Mouse (Mus musculus) ZHBTc4 (cell line): Measurements from ENCODE around the gene Gm813.
A peak's percentile ranks its signal among the peaks of the same experiment; 100 is the strongest.
"Not testable (repeated sequence)": the region's sequence is repeated elsewhere in the genome, so short reads cannot be mapped to it uniquely, and the experiment has no call there.

Experiments used
- DNase-seq: peaks from one replicate; pipeline ENCODE4 v3.0.0-alpha.2; 2011; ENCODE audit warnings: low read depth, low spot score

Gm813 gene

GRCm38 (mm10) chr16:58616878-58617277, at the start of gene Gm813:
Gene Gm813, minus strand, starts transcription at chr16:58616978.
- no peak for DNase-seq

DNA sequence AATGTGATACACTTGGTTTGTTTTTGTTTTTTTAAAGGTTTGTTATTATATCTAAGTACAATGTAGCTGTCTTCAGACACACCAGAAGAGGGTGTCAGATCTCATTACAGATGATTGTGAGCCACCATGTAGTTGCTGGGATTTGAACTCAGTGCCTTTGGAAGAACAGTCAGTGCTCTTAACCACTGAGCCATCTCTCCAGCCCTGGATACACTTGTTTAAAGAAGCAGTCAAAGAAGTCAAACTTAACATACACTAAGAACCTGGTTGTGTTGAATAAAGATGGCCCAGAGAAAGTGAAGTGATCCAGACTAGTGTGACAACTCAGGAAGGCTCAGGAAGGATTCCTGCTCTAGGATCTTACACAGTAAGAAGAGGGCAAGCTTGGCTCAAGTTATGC, 48.4 kb upstream of the Gm813 start:
- not testable (repeated sequence) for DNase-seq

DNA sequence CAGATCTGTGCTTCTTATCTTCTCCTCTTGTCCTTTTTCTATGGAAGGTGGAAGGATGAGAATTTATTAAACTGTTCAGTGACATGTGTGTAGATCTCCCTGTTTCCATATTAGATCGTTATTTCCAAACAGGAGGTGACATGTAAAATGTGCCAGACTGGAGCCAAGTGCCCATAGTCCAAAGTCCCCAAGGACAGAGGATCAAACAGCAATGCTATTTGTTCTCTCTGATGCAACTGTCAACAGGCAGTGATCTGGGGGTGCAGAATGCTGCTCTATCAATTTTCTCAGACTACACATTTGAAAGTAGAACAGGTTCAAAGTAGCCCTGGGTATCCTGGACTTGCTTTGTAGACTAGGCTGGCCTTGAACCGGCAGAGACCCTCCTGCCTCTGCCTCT, 47.0 kb upstream of the Gm813 start:
- DNase-seq, result no peak

DNA sequence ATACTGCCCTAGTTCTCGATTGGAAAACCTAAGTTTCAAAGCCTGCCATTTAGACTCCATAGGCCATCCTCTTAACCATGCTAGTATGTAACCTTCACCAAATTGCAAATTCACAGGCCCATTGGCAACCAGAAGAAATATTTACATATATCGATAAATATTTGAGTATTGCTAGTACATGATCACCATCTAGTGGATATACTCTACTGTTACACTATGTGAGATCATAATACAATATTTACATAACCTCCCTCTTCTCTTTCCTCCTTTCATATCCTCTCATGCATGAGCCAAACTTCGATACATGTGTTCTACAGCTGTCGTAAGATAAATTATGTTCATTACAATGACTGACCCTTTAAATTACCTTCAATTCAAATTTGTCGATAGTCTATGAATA, 46.2 kb upstream of the Gm813 start:
- DNase-seq, result no peak

- no peak for DNase-seq
These were observed 45.6 kb upstream of the Gm813 start for GRCm38 (mm10) chr16:58662287-58662791.

GRCm38 (mm10) chr16:58661826-58662225, 45.0 kb upstream of the Gm813 start:
- DNase-seq, result no peak

DNA sequence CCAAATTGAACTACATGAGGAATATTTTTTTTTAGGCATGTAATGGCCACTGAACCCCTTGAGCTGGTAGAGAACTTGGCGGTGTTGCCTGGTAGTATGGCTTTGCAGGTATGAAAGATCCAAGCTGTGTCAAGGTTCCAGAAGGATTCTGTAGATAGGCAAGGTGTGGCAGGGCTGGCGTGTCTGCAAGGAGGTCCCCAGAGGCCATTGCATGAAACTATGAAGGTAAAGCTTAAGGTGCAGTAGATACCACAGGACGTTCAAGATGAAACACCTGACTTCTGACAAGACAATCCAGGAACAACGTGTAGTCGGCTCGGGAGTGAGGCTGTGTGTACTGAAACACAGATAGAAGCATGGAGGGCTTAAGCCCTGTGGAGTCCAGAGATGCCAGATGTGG, 41.9 kb upstream of the Gm813 start:
- DNase-seq, result no peak

GRCm38 (mm10) chr16:58656526-58656925, 39.7 kb upstream of the Gm813 start:
- DNase-seq, result no peak

- no peak for DNase-seq
These were observed 39.0 kb upstream of the Gm813 start for GRCm38 (mm10) chr16:58655751-58656150.

GRCm38 (mm10) chr16:58649979-58650378, 33.2 kb upstream of the Gm813 start:
- DNase-seq, result no peak

GRCm38 (mm10) chr16:58638689-58639175, 22.0 kb upstream of the Gm813 start, which contains the start of gene E330017A01Rik:
Gene E330017A01Rik, minus strand, starts transcription at chr16:58638739.
- DNase-seq, result no peak

DNA sequence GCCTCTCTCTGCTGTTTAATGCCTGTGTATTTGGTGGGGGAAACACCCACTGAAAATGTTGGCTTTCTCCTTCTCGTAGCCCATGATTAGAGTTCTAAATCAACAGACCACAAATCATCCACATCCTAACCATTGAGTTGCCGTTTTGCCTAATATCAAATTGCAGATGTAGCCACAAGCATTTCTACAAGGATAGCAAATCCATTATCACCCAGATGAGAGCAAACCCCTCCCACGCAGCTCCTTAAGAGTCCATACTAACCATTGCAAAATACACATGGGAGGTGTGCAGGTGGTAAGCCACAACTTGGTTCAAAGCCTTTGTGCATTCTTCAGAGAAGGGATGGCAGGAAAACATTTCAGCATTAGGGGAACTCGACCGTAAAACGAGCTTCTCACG, 21.2 kb upstream of the Gm813 start:
- no peak for DNase-seq

- no peak for DNase-seq
These were observed 20.7 kb upstream of the Gm813 start for GRCm38 (mm10) chr16:58637448-58637847.

DNA sequence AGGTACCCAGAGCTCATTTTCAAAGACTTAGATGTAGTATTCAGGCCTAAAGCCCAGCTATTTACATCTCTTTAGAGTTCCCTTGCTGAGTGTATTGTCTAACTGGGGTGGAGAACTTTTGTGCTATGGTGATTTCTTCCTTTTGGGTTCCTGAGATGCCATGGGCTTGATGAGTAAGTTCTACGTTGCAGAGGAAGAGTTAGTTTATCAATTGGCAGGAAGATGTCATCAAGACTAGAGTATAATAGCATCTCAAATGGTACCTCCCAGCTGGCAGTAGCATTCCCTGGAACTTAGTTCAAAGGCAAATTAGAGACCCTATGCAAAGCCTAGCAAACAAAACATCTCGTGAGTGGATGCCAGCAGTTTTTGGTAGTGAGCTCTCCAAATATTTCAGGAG, 19.1 kb upstream of the Gm813 start:
- DNase-seq, result peak; percentile 70

- no peak for DNase-seq
These were observed 13.0 kb upstream of the Gm813 start for GRCm38 (mm10) chr16:58629736-58630135.

DNA sequence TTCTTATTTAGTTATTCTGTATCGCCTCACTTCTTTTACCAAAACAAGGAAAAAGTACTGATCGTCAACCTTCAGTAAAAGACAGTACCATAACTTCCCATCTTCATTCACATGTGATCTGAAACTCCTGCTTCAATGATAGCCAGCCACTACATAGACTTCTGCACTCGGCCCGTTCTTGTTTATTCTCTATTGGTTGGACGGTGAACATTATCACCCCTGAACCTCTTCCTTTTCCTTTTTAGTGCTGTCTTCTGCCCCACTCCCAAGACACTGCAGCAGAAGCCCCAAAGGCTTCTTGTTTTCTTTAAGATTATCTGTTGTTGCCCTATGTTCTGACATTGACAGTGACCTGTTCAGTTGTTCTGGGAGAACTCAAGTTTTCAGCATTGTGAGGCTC, 12.2 kb upstream of the Gm813 start:
- no peak for DNase-seq

DNA sequence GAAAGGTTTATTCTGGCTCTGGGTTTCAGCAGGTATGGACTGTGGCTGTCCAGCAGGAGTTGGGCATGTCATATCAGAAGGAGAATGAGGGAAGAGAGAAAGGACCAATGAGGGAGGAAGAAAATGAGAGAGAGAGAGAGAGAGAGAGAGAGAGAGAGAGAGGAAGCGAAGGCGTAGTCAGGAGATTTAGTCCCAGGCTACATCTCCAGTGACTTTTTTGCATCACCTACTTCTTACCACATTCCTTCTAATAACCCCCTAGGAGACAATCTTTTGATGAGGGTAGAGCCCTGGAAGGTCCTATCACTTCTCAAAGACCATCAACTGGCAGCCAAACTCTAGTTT, 11.5 kb upstream of the Gm813 start:
- DNase-seq, result no peak

DNA sequence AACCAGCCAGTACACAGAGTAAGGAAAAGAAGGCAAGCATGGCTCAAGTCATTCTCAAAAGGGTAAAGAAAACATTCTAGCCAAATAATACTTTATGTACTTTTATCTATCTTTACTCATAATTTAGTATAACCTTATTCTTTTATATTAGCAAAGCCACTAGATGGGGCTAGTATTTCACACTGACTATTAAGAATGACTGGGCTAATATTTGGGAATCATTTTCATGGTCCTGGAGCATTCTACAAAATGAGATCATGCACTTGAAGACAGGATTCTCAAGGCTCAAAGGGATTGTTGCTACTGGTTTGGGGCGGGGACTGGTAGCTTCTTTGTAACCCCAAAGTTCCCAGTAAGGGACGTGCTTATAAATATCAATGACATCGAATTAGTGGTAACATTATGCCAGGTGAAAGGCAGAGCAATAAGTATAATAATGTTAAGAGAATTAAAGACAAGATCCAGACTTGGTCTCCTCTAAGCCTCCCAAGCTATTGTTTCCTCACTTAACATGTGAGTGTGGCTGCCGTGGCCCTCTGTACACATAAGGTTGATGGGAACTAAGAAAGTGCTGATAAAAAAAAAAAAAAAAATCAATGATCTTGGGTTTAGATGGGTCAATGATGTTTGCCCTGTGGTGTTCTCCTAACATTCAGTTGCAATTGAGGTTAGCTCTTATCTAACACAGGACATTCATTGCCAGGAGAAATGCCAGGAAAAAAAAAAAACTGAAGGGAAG, 11.0 kb upstream of the Gm813 start:
- DNase-seq, result no peak

GRCm38 (mm10) chr16:58623944-58624343, 7.2 kb upstream of the Gm813 start:
- DNase-seq, result peak; percentile 24

GRCm38 (mm10) chr16:58623114-58623513, 6.3 kb upstream of the Gm813 start:
- DNase-seq, result no peak

GRCm38 (mm10) chr16:58622377-58622776, 5.6 kb upstream of the Gm813 start:
- DNase-seq, result no peak

DNA sequence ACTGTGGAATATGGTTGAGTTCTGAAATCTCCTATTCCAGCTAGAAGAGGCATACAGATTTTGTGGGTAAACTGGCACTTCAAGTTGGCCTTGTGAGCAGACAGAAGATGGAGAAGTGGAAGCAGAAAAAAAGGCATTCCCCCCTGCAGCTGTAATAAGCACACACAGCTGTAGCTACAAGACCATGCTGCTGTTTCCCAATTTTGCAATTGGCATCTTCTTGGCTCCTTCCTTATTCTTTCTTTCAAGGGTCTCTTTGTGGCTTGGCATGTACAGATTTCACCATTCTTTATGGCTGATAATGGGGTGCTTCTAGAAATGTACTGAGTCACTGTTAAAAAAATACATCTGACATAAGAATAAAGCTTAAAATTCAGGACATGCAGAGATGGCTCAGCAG, 568 bp upstream of the Gm813 start:
- no peak for DNase-seq

DNA sequence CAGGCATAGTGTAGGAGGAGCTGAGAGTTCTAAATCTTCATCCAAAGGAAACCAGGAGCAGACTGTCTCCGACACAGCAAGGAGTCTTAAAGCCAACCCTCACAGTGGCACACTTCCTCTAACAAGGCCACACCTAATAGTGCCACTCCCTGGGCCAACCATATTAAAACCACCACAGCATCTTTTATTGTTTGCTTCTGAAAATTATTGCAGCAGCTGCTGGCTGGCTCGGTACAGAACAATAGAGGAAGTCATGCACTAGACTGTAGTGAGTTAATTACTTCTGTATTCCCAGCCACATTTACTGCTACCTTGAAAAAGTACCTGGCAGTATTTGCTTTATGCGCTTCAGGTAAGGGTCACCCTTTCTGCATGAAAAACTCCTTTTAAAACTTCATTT, 3.8 kb downstream of the Gm813 start:
- DNase-seq, result no peak

GRCm38 (mm10) chr16:58607101-58607500, 9.7 kb downstream of the Gm813 start:
- no peak for DNase-seq
